Mouse (Mus musculus) heart, adult 9 months (tissue): ENCODE data around the gene Cipc.

Source experiments
- DNase-seq, 2 experiments: peaks; one replicate each; pipeline ENCODE4 v3.0.0; 2022; ENCODE audit warnings: low spot score in 2 of 2

The Cipc gene

DNA sequence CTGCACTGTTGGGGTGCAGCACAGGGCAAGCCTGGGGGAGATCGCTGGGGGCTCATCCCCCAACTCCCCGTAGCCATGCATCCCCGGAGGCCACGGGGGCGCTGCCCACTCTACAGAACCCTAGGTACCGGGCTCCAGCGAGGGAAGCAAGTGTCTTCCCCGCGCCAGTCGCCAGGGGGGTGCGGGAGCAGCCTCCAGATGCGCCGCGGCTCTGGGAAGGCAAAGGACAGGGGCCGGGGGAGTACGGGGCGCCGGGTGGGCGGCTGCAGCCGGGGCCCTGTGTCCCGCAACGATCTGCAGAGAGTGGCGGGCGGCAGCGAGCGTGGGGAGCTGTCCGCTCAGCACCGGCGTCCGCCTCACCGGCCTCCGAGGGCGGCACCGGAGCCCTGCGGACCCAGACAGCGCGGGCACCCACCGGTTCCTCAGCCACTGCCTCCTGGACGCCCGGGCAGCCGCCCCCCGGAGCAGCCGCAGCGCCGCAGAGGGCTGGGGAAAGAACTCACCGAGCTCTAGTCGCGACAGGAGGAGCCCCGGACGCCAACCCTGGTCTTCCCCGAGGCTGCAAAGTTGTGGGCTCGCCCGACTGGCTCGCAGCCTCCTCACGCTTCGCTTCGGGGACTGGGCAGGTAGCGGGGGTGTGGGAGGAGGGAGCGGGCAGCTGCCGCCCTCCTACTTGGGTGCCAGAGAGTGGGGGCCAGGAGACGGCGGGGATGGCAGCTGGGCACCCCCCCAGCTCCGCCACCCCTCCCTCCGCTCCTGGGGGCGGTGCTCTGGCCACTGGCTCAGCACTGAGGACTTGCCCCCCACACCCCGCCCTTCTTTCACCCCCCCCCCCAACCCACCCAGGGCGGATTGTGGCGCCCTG is 43.3 kb downstream of the Cipc start, which contains the start of gene Zdhhc22:
Gene Zdhhc22 (minus strand): TSS at position 541 of the 865 bp plus-strand sequence.
- no peak for DNase-seq

DNA sequence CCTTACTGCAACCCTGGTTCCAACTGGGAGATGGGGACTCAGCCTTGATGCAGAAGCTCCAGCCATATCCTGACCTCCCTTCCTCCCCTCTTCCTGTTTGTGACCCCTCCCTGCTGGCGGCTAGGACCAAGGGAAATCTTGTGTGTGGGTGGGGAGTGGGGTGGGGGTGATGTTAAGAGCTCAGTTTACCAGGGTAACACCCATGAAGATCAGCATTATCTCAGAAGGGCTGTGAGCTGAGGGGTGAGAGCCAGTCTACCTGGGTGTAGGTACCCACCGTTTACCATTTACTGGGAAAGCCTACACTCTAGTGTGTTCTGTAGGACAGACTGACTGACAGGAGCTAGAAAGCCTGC is 43.9 kb downstream of the Cipc start:
- DNase-seq: no peak

DNA sequence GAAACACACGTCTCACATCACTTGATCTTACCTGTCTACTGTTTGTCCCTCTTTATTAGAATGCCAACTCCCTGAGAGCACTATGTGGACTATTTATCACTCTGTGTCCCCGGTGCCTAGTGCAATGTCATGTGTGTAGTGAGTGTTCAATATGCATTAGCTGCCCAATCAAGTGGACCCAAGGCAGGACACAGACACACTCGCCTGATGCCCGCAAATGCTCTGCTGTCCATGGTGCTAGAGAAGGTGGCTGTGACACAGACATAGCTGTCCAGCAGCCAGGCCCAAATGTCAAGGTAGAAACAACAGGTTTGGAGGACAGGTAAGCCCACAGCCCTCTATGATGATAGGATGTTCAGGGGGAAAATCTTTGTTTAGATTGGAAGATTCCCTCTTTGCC is 47.3 kb downstream of the Cipc start:
- no peak for DNase-seq

DNA sequence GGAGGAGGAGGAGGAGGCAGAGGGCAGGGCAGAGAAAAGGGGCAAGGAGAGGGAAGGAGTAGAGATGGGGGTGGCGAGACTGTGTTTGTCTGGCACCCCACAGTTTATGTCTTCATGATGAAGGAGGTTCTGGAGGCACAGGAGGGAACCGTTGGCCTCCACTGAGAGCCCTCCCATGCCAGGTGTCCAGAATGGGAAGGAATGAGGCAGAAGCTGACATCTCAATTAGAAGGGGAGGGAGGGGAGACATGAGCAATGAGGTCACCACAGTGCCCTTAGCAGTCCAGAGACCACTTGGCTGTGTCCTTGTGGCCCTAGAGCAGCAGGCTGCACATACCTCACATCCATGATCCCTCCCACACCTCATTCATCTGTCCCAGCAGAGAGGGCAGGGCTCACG is 47.9 kb downstream of the Cipc start:
- DNase-seq: no peak

DNA sequence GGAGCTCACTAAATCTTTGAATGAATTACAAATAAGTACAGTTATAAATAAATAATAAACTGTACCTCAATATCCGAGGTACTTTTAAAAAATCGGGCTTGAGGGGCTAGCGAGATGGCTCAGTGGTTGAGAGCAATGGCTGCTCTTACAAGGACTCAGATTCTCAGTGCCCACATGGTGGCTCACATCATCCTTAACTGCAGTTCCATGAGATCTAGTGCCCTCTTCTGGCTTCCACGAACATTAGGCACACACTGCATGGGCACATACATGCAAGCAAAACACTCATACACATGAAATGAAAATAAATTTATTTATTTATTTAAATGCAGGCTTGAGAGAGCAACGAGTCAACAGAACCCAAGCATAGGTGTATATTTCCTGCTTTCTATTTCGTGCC is 49.1 kb downstream of the Cipc start:
- DNase-seq: no peak

DNA sequence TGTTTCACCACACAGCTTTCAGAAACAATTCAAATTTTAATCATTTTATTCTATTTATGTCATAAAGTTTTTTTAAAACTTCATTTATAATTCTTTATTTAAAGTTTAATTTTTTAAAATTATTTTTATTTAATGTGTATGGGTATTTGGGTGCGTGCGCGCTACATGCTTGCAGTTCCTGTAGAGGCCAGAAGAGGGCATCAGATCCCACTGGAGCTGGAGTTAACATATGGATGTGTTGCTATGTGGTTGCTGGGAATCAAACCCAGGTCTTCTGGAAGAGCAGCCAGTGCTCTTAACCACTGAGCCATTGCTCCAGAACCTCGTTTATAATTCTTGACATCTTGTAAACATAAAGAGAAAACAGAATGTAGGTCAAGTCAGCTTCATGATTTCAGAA is 51.9 kb downstream of the Cipc start:
- DNase-seq: no peak

DNA sequence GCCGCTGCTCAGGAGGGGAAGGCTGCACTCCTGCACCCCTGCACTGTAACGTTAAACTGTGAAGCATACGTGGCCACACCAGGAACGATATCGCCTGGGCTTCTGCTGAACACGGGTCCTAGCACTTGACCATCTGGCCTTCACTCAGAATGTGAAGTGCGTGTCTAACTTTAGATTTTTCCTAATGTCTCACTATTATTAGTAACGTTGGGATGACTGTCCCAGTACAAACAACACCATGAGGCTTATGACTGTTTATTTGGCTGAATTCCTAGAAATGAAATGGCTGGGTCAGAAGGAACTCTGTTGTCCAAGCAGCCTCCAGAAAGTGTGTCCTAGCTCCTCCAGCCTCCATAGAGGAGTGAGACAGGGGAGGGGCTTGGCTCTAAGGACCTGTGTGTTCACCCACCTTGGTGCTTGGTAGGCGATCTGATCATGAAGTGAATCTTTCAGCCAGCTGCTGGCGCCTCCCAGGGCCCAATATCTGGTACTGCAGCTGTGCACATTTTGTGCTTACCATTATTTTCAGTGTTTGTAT is 52.5 kb downstream of the Cipc start:
- peak; percentile 80 for DNase-seq

DNA sequence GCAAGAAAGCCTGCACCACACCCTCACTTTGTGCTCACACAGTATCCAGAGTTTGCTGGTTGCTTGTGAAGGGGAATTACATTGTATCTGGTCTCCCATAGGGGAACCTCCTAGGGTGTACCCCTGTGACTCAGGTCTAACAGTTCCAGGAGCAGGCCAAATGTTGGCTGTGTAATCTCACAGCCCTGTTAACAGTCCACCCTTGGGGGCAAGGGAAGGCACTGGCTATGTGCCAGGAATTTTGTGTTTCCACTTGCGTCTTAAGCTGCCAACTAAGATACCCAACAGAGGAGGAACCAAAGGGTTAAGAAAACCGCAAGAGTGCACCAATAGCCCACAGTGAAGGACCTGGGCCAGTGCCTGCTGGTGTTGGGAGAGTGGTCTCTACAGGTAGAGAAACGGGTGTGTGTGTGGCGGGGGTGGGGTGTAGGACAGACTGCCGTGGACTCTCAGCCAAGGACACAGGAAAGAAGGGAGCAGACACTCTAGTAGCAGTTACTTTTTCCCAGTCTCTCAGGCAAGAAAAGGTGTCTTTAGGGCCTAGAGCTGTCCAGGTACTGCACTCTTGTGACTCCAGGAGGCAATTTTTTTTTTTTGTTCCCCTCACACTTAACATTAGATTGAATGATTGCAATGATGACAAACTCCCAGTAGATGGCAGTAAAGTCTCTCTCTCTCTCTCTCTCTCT is 53.5 kb downstream of the Cipc start:
- DNase-seq: no peak

DNA sequence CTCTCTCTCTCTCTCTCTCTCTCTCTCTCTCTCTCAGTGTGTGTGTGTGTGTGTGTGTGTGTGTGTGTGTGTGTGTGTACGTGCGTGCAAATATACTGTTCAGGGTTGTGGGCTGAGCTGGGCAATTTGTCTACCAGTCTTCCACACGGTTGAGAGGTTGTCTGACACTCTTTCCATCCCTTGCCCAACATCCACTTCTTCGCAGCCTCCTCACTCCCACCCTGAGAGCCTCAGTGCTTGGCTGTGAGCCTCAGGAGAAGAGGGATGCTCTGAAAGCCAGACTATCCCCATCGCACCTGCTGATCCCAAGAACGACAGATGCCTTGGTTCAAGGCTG is 54.0 kb downstream of the Cipc start:
- no peak for DNase-seq

DNA sequence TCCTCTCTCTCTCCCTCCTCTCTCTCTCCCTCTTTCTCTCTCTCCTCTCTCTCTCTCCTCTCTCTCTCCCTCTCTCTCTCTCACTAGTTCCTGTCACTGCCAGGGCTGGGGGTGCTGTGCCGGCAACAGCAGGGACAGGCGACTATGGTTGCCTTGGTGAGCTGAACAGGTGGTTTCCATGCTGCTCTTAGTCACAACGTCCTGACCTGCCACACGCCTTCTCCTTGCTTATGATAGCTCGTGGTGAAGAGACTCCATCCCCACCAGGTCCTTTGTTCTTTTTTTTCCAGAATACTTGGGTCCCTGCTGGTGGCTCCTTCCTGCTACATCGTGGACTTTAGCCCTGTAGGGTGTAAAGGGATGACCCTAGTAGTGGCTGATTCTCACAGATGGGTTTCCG is 55.4 kb downstream of the Cipc start:
- no peak for DNase-seq

DNA sequence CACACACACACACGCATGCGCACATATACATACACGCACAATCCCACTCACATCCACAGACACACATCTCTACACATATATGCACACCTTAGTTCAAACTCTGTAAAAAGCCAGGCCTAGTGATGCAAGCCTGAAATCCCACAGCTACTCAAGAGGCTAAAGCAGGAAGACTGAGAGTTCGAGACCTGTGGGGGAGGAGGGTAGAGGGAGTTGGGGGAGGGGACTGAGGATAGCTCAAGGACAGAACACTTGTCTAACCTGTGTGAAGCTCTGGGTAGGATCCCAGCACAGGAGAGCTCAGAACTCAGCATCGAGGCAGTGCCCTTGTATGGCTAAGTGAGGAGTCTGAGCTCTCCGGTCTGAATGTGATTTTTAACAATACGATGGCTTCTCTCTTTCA is 56.0 kb downstream of the Cipc start:
- DNase-seq: no peak

DNA sequence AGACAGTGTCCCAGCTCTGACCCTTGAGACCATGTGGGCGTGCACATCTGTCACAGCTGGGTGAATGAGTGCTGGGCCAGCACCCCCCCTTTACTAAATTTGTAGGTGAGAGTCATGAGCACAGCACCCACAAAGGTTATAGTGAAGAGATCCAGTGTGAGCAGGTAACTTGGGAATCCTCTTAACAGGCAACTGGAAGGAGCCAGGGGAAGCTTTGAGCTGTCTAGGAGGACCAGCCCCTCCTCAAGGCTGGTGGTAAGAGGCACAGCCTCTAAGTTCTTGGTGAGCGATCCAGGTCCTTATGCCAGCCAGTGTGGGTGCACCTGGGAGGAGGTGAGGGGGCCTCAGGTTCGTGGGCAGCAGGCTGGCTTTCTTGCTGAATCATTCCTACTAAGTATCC is 56.8 kb downstream of the Cipc start:
- no peak for DNase-seq

DNA sequence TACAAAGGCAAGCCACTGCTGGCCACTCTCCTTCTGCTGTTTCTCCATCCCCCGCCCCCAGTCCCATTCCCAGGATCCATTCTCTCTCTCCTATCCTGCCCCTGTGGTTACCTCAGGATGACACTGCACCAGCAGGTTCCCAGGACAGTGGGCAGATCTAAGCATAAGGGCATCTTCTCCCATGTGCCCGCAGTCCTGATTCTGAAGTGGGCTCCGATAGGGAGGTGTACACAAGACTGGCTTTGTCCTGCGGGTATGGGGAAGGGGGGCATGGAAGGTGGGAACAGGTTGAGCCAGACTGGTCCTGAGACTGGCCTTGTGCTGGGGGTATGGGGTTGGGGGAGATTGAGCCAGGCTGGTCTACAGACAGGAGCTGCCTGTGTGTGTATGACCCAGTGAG is 57.8 kb downstream of the Cipc start:
- no peak for DNase-seq
